Mouse (Mus musculus): ENCODE results near the gene Plek. TPM values are rescaled to one million over a fixed set of nuclear protein-coding genes. Genes with fewer than 3 reads are reported as not detected.

The Plek gene
- total and polyA plus RNA-seq, 3 experiments = 166 to 354 (median 223) TPM

DNA sequence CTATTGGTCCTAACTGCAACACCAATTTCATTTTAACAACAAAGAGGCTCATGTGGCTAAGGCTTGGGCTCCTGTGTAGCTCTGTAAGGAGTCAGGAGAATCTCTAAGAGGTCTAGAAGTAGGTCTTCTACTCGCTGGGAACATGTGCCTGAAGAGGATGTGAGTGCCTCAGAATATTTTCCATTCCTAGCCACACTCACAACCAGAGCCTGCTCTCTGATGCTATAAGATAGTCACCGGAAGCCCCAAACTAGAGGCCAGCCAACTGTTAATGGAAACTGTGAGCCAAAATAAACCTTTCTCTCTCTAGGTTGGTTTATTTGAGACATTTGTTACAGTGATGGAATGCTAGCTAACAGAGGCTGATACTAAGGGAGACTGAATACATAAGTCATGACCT lies 74.6 kb downstream of the Plek start:
- dilution Hi-C loops (cut with MboI; ENCODE audit: extremely low pct_ligation_motif_present, extremely low pct_unique_long_range_greater_than_20kb, low sequenced_read_pairs) = no loop called here
- H3K27ac ChIP-seq (ENCODE audit: insufficient read depth, low read depth) = peak overlapping the region; percentile 92
- peak; percentile 90 for DNase-seq (ENCODE audit: extremely low read depth)
- peaks cover 80 to 97% of the 10 kb centered on the region in 2 experiments for H3K36me3 ChIP-seq (replicated peaks in 1 of 2; ENCODE audit: control insufficient read depth in 1 of 2, insufficient read depth in 1 of 2, low read length in 1 of 2)
- H3K9ac ChIP-seq (ENCODE audit: insufficient read depth, low read depth) = peak overlapping the region; percentile 23
- in situ Hi-C loops (cut with MboI; ENCODE audit: low pct_ligation_motif_present, low pct_unique_long_range_greater_than_20kb, low sequenced_read_pairs) = no loop called here
- H3K27me3 ChIP-seq (replicated peaks) = no peaks in the 10 kb centered on the region
- peak overlapping the region; percentile 39 for H3K4me2 ChIP-seq (ENCODE audit: insufficient read depth, low read depth, poor library complexity, severe bottlenecking)
- peak; percentile 30; the same call in 1 of the 2 replicates for TF ChIP-seq TBP (conservative IDR thresholded peaks at IDR 0.05; ENCODE audit: low read depth, low read length)
- no peak for TF ChIP-seq USF2 (conservative IDR thresholded peaks at IDR 0.05; ENCODE audit: low read depth, low read length)
- no peak for TF ChIP-seq NELFE (IDR thresholded peaks at IDR 0.05; ENCODE audit: low read depth, low read length)
- no peak; the same call in 1 of the 2 replicates for TF ChIP-seq MXI1 (IDR thresholded peaks at IDR 0.05; ENCODE audit: low read depth, low read length)
- TF ChIP-seq GABPA (IDR thresholded peaks at IDR 0.05; ENCODE audit: insufficient replicate concordance, low read depth, low read length) = no peak
- TF ChIP-seq ELF1 (IDR thresholded peaks at IDR 0.05; ENCODE audit: low read depth, low read length) = peak; percentile 60
- no peak for TF ChIP-seq ZC3H11A (IDR thresholded peaks at IDR 0.05; ENCODE audit: low read depth, low read length)
- TF ChIP-seq SMC3 (IDR thresholded peaks at IDR 0.05; ENCODE audit: low read depth, low read length) = no peak; the same call in 1 of the 2 replicates
- TF ChIP-seq BHLHE40 (IDR thresholded peaks at IDR 0.05; ENCODE audit: low read depth, low read length) = peak; percentile 82
- TF ChIP-seq NRF1 (IDR thresholded peaks at IDR 0.05; ENCODE audit: low read depth, low read length) = no peak
- TF ChIP-seq TCF12 (IDR thresholded peaks at IDR 0.05; ENCODE audit: low read depth, low read length) = peak; percentile 57
- TF ChIP-seq MAX (IDR thresholded peaks at IDR 0.05; ENCODE audit: low read length) = peak; percentile 95
- TF ChIP-seq ZMIZ1 (IDR thresholded peaks at IDR 0.05; ENCODE audit: low read depth, low read length) = no peak; the same call in 1 of the 2 replicates
- TF ChIP-seq POLR2A (IDR thresholded peaks at IDR 0.05; ENCODE audit: low read depth, low read length) = peak; percentile 46; the same call in 1 of the 2 replicates
- TF ChIP-seq POLR2AphosphoS2 (IDR thresholded peaks at IDR 0.05; ENCODE audit: low read depth, low read length) = peak; percentile 4; the same call in 1 of the 2 replicates
- no peak for TF ChIP-seq PAX5 (IDR thresholded peaks at IDR 0.05; ENCODE audit: low read length)
- TF ChIP-seq E2F4 (IDR thresholded peaks at IDR 0.05; ENCODE audit: insufficient replicate concordance, low read depth, low read length) = no peak
- no peak for TF ChIP-seq KAT2A (IDR thresholded peaks at IDR 0.05; ENCODE audit: insufficient replicate concordance, low read length)
- peak; percentile 73 for TF ChIP-seq JUN (IDR thresholded peaks at IDR 0.05; ENCODE audit: insufficient read depth, low read depth, low read length)
- TF ChIP-seq USF1 (IDR thresholded peaks at IDR 0.05; ENCODE audit: low read depth, low read length) = no peak
- TF ChIP-seq MYC (IDR thresholded peaks at IDR 0.05; ENCODE audit: low read depth, low read length) = peak; percentile 97
- TF ChIP-seq CHD2 (IDR thresholded peaks at IDR 0.05; ENCODE audit: low read length) = peak; percentile 69
- peak; percentile 55; the same call in 1 of the 2 replicates for TF ChIP-seq RCOR1 (conservative IDR thresholded peaks at IDR 0.05; ENCODE audit: low read depth, low read length)
- peak; percentile 89 for TF ChIP-seq ETS1 (conservative IDR thresholded peaks at IDR 0.05; ENCODE audit: low read depth, low read length)
- no peak for TF ChIP-seq CTCF (conservative IDR thresholded peaks at IDR 0.05 in 1 of 2, IDR thresholded peaks at IDR 0.05 in 1 of 2; ENCODE audit: low read depth in 2 of 2, low read length in 2 of 2)
- peak; percentile 84 for TF ChIP-seq JUND (conservative IDR thresholded peaks at IDR 0.05; ENCODE audit: low read depth, low read length)
- no peak for TF ChIP-seq UBTF (IDR thresholded peaks at IDR 0.05; ENCODE audit: low read depth, low read length)
- peak; percentile 79 for TF ChIP-seq IRF4 (IDR thresholded peaks at IDR 0.05; ENCODE audit: low read depth, low read length)
- no peak for TF ChIP-seq ZKSCAN1 (IDR thresholded peaks at IDR 0.05; ENCODE audit: borderline replicate concordance, low read depth, low read length)
- TF ChIP-seq CHD1 (IDR thresholded peaks at IDR 0.05; ENCODE audit: low read depth, low read length) = no peak
- TF ChIP-seq HCFC1 (IDR thresholded peaks at IDR 0.05; ENCODE audit: low read depth, low read length) = no peak
- peak; percentile 94 for TF ChIP-seq MEF2A (IDR thresholded peaks at IDR 0.05; ENCODE audit: borderline replicate concordance, low read depth, low read length)
- TF ChIP-seq MAZ (IDR thresholded peaks at IDR 0.05; ENCODE audit: low read depth, low read length) = no peak
- no peak for TF ChIP-seq RAD21 (IDR thresholded peaks at IDR 0.05; ENCODE audit: low read depth, low read length)
- TF ChIP-seq EP300 (IDR thresholded peaks at IDR 0.05; ENCODE audit: low read length) = peak; percentile 95
- TF ChIP-seq MAFK (IDR thresholded peaks at IDR 0.05; ENCODE audit: insufficient replicate concordance, low read length) = no peak
- TF ChIP-seq SIN3A (IDR thresholded peaks at IDR 0.05; ENCODE audit: low read length) = peak; percentile 45; the same call in 1 of the 2 replicates
- TF ChIP-seq ZNF384 (IDR thresholded peaks at IDR 0.05; ENCODE audit: low read depth, low read length) = no peak
- no peak overlapping the region for H3K4me3 ChIP-seq (replicated peaks in 1 of 3; ENCODE audit: low read depth in 2 of 3, low read length in 2 of 3, poor library complexity in 1 of 3)
- no peaks in the 10 kb centered on the region for H3K9me3 ChIP-seq (replicated peaks; ENCODE audit: low read length)
- peaks cover 23 to 62% of the 10 kb centered on the region in 2 experiments for H3K4me1 ChIP-seq (ENCODE audit: control insufficient read depth in 1 of 2, insufficient read depth in 2 of 2)
- peaks cover 16% of the 10 kb centered on the region for H3K79me2 ChIP-seq (replicated peaks; ENCODE audit: control insufficient read depth, extremely low read depth, insufficient read depth, poor library complexity, severe bottlenecking)

All from CH12.LX (cell line).